Mouse (Mus musculus) neural tube, embryonic 14.5 days (tissue): Measurements from ENCODE around the gene Rwdd2b. TPM values are rescaled to one million over a fixed set of nuclear protein-coding genes. Genes with fewer than 3 reads are reported as not detected.

Source experiments
- polyA plus RNA-seq: library from polyadenylated mRNA; unstranded; fragments of >200 nt; fragmentation: Nextera tagmentation; extraction: Ambion mirVana; gene quantifications from 2 replicates; pipeline ENCODE4 v1.2.1, GENCODE M21; 2014

Gene Rwdd2b
- polyA plus RNA-seq, 1 experiment from 2014 or later = 14.4 TPM

Other genes starting within 250 kb of the Rwdd2b start
- gene N6amt1, start 86.4 kb downstream of the Rwdd2b start, polyA plus RNA-seq = 25.9 and 26.4 TPM in 2 replicates
- 34.0 and 37.8 TPM in 2 replicates for gene Ltn1, start 8.0 kb downstream of the Rwdd2b start, polyA plus RNA-seq
- 54.4 and 67.5 TPM in 2 replicates for gene Usp16, start 14.1 kb upstream of the Rwdd2b start, polyA plus RNA-seq
- 410 and 431 TPM in 2 replicates for gene Cct8, start 55.3 kb upstream of the Rwdd2b start, polyA plus RNA-seq
- not detected in 2 replicates for gene Map3k7cl, start 112.8 kb upstream of the Rwdd2b start, polyA plus RNA-seq